Mouse (Mus musculus): ENCODE measurements around the gene C77080.

Gene C77080

DNA sequence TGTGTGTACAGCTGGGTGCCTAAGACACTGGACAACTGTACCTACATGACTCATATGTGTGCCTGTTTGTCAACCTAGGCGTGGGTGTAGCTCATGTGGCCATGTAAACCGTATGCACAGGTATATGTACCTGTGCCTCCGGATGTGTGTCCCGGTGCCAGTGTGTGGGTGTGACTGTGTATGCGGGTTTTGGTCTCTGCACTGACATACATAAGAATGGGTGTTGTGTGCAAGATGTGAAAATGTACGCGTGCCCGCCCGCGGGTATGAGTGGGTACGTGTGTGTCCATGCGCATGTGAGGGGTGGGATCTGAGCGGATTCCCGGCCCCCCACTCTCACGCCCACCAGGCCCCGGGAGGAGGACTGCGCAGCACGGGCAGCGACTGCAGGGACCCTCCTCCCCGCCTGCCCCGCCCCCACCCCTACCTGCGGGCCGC lies 22.6 kb downstream of the C77080 start:
- no peak for DNase-seq (ENCODE audit: low spot score in 2 of 2)

DNA sequence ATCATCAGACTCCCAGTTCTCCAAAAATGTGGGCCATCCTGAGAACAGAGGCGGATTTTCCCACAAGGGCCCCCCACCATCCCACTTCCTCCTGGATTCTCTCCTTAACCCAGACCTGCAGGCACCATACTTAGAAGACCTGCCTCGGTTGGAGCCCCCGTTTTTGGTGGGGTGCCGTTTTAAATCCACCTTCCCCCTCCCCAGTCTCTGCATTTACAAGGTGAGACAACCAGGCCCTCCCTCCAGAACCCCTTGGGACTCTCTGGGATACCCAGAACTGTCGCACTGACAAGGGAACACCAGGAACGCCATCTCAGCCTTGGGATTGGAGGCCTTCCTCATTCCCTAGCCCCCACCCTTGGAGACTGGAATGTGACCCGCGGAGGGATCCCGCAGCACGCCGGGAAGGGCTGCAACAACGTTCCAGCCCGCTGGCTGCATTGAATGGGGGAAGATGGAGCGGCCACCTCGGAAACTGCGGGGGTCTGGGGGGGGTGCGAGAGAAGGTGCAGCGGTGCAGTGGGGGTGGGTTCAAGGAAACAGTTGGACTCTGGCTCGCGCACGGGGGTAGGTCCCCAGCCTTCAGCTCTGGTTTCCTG lies 23.3 kb downstream of the C77080 start:
- DNase-seq (ENCODE audit: low spot score in 2 of 2), result no peak

DNA sequence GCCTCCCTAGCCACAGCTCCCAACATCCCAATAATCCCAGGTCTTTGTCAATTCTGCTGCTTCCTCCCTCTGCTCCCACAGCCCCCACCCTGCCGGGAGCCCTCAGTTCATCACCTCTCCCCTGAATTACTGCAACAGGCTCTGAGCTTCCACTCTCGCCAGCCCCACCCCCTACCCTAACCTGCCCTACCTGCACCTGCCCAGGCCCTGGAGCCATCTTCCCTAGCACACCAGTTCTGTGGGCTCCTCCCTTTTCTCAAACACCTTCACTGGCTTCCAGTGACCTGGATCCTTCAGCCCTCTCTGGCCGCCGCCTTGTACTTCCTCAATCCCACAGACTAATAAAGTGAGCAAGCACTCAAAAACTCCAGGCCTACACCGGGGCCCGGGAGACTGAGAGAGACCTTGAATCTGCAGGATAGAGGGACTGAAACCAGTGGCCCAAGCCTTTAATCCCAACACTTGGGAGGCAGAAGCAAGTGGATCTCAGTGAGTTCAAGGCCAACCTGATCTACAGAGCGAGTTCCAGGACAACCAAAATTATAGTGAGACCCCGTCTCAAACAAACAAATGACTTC lies 24.9 kb downstream of the C77080 start:
- no peak for DNase-seq (ENCODE audit: low spot score in 2 of 2)

DNA sequence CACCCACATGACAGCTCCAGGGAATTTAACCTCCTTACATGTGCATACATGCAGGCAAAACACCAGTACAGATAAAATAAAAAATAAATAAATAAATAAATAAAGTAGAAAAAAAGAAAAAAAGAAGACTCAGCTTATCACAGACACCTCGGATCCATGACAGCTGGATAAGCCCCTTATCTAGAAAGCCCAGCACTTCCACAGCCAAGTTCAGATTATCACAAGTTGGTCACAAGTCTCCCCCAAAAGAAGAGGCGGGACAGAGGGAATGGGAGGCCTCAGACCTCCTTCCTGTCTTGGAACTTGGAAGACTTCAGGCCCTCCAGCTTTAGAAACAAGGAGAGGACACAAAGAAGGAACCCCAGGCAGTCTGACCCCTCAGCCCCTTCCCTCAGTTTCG lies 26.1 kb downstream of the C77080 start:
- no peak for DNase-seq (ENCODE audit: low spot score in 2 of 2)

DNA sequence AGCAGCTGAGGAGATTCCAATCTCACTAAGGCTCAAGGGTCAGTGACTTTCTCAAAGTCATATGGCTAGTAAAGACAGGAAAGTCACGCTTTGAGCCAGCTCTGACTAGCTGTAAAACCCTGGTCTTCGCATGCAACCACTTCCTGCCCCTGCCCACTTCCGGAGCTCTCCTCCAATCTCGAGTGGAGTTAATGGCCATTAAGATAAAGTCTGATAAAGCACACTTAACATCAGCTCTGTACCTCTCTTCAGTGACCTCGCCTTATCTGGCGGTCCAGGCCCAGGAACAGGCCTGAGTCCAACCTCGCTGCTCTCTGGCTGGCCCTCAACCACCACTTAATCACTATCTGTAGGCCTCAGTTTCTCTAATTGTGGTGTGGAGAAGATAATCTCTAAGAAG lies 26.7 kb downstream of the C77080 start:
- no peak for DNase-seq (ENCODE audit: low spot score in 2 of 2)

DNA sequence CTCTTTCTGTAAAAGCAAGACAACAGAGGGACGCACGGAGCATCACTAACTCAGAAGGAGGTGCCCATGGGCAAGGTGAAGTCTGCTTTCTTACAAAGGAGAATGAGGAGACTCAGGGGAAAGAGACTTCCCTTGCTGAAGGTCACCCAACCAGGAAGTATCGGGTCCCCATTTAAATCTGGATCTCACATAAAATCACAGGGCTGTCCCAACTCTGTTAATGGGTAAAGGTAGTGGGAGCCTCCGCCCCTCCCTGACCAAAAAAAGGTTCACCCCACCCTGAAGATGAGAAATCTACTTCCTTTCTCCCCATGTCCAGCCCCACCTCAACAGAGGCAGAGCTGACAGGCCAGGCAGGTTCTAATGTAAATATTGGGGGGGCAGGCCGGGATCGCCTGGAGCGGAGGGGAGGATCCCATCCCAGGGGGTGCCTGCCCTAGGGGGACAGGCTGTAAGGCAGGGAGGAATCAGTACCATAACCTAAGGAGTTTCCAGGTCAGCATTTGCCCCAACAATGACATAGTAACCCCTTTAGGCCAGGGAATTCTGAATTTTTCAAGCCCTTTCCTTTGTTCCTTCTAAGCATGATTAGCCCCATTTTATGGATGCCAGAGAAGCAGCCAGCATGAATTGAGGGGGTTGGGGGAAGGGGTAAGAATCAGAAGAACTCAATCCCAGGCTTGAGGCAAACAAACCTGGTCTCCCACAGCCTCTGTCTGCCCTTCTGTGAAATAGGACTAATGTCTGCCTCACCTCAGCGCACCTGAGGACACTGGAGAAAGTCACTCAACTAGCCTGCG lies 28.4 kb downstream of the C77080 start:
- DNase-seq (ENCODE audit: low spot score in 2 of 2), result no peak

DNA sequence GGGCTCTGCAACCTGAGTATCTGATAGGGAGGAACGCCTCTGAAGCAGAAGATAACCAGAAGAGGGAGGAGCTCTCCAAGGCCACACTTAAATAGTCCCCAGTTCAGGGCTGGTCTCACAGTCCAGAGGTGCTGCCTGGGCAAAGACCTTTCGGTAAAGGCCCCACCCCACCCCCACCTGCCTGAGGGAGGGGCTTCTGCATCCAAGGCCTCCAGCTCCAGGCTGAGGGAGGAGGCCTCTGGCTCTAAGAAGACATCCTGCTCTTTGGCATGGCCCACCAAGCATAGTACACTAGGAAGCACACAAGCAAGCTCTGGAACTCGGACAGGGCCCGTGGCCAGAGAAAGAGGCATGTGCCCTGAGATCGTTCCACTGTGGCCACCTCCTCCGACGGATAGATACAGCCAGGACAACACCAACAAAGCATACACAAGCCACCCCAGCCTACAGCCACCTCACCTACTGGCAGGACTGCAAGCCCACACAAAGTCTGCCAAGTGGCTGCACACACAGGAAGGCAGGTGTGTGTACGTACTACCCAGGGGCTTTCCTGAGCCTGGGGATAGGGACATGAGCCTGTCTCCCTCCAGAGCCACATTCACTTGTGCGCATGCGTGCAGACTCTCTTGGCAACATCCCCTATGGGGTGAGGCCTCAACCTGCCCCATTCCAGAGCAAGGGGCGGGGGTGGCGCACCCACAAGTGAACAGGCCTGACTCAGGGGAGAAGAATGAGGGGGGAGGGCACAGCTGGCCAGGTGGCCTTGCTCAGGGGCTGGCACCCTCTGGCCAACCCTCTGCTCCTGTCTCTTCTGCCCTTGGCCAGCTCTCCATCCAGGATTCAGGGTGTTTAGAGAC lies 29.4 kb downstream of the C77080 start:
- DNase-seq (ENCODE audit: low spot score in 2 of 2), result no peak

DNA sequence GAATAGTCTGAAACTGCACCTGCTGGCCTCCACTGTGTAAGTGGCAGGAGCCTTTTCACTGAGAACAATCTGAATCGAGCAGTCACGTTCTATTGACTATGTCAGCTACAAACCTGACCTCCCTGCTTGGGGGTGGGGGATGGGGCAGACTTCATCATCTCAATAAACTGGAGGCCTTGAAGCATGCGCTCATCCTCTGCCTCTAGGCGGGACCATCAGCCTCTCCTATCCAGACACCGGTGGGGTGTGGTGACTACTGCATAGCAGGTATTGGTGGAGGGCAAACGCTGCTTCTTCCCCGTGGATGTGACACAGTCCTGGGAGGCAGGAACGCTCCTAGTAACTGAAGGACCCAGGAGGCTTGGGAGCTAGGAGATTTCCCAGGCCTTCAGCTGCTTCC lies 30.3 kb downstream of the C77080 start:
- no peak for DNase-seq (ENCODE audit: low spot score in 2 of 2)

DNA sequence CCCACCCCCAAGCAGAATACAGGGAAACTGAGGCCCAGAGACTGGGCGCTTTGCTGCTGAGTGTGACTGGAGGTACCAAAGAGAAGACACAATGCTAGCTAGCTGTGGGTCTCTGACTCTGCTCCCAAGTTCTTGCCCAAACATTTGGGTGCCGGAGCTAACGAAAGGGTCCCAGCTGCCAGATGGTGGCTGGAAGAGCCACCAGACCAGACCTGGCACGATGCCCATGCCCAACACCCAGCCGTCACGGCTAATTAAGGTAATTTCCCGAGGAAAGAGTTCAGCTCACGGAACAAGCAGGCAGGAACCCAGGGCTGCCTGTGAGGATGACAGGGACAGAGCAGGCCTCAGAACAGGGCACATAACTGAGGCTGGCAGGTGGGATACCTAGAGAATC lies 33.2 kb downstream of the C77080 start:
- DNase-seq (ENCODE audit: low spot score in 2 of 2), result no peak

DNA sequence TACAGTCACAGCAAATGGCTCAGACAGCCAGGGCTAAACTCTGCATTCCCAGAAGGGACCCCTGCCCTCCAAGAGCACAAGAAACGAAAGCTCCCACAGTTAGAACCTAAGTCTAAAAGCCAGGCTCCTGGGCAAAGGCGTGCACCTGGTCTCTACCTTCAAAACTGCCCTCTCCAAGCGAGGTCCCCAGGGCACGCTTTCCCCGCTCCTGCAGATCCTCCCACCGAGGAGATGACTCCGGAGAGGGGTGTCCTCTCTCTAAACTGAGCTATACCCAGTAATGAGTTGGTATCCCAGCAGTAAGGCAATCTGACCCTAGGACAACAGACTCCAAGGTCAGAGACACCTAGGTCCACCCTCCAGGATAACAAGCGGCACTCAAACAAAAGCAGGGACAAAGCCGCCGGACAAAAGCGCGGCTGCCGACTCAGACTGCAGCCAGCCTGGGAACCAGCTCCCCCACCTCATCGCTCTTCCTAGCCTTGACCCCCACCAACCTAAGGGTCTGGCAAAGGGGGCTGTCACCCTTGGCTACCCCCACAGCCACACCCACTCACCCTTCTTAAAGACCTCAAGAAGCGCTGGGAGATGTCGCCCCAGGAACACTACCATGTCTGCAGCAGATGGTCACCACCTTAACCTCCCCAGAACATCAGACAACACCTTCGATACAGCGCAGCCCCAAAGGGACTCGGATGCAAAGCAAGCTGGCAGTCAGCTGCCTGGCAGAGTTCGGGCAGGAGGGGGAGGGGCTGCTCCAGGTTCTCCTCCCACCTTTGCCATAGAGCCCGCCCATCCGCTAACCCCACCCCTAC lies 33.8 kb downstream of the C77080 start:
- no peak for DNase-seq (ENCODE audit: low spot score in 2 of 2)

DNA sequence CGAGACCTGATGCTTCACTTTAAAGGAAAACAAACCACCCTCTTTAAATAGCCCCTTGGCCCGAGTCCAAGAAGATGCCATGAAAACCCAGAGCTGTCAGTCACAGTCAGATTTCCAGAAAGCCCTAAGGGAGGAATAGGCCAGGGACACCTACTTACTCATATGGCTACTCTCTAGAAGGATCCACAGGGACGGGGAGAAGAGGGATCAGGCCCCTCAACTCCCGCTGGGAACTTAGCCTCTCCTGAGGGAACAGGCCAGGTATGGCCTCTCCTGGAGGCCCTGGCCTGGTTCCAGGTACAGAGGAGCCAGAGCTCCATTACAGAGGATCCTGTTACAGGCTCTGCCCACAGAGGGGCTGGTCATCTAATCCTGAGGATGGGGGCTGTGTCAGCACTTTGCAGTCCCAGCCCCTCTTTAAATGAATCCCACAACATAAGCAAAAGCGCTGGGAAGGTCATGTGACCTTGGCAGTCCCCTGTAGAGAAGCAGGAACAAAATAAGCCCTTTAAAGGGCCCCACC lies 34.7 kb downstream of the C77080 start:
- DNase-seq (ENCODE audit: low spot score in 2 of 2), result no peak

DNA sequence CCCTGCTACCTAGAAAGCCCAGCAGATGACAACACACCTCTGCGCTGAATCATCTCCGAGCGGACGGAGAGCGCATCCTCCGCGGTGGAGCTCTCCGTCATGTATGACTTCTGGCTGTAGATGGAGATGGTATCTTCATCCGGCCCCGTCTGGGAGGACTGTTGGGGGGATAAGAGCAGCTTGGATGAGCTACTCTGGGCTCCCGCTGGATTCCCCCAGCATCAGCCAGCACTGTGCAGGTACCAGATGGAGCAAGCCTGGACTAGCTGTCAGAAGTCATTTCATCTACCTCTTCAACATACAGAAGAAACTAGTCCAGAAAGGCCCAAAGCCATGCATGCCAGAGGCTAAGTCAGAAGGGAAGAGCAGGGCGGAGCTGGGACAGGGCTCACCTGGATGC lies 35.9 kb downstream of the C77080 start:
- no peak for DNase-seq (ENCODE audit: low spot score in 2 of 2)

DNA sequence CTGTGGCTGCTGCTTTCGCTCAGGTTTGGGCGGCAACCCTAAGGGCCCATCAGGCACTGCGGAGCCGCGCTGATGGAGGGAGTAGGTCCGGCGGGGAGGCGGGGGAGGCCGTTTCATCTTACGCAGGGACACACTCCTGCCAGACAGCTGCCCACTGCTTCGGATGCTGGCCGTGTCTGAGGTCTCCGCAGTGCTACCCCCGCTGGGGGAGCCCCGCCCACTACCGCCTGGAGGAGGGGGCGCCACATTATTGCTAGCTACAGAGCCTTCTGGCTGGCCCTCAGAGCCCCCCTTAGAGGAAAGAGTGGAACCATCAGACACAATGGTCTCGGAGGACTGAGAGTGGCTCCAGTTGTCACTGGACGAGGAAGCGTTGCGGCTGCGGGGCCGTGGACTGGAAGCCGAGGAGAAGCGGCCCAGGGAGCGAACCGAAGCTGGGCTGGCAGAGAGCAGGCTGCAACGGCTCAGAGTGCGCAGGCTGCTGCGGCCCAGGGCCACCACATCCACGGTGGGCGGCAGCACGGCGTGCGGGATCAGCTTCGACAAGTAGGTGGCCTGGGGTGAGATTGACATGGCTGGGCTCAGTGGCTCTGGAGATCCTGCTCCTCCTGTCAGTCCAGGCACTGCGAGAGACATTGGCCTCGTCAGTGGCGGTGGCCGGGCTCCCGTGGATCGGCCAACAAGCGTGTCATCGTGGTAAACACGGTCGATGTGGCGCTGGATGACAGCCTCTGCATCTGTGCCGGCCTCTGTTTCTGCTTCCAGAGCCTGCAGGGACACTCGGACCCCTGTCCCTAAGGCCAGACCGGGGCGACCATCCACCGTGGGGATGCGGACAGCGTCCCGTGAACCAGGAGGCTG lies 37.6 kb downstream of the C77080 start:
- no peak for DNase-seq (ENCODE audit: low spot score in 2 of 2)

DNA sequence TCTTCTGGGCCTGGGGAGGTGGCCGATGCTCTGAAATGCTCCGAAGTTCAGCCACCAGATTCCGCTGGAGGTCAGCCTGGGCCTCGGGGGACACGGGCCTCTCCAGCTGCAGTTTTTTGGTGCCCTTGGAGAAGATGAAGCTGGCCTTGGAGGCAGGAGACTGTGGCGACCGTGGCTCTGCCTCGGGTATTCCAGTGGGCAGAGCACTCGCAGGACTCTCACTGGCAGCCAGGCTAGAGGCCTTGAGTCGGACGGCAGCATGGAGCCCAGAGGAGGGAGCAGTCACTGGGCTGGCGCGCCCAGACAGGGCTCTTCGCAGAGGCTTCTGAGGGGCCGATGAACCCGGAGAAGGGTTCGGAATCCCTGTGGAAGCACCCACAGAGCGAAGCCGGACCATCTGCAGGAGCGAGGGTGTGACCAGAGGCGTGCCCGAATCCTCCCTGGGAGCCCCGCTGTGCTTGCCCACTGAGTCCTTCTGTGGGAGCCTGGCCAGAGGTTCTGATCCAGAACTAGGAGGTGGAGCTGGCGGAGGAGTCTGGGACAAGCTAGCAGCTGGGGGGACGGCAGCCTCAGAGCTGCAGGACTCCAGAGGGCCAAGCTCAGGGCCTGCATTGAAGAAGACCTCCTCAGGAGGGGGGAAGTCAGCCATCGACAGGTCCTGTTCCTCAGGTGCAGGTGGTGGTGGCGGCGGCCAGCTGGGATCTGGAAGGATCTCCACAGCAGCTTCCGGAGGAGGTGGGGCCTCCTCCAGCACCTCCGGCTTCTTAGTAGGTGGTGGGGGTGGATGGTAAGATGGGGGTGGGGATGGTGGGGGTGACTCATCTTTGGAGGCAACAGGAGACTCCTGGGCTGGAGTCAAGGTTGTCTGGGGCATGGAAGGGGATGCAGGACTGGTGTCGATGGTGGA lies 38.9 kb downstream of the C77080 start:
- DNase-seq (ENCODE audit: low spot score in 2 of 2), result peak; percentile 53 to 55

DNA sequence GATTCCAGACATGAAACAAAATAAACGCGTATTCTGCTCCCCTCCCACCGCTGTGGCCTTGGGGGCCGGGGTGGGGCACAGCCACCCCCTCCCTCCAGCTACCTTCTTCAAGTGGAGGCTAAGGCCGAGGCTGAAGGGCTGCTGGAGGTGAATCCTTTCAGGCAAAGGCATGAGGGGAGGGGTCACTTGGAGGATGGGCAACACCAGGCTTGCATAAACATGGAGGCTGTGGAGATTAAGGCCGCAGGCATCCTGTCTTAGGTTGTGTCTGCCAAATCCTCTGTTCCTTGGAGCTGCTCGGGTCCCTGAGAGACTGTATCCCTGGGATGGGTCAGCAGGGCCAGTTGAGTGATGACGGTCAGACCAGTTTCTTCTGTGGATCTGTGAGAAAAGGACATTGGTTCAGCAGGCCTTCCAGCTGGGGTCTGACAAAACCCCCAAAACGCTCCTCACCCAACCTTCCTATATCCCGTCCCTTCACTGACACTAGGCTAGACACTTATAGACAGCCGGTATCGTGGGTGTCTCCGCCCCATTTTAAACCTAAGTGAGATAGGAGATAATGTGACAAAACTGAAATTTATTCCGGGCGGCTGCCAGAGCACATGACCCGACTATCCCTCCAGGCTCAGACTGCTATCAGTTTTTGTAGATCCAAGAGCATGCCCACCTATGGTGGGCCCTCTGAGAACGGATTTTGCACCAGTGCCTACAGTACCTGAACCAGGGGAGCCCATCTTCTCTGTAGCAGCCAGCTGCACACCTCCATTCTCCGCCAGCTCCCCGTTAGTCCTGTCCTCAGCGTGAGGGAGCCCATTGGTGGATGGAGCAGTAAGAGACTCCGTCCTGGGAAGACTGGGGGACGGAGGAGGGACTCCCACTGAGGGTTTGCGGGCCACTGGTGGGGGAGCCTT lies 39.9 kb downstream of the C77080 start:
- no peak for DNase-seq (ENCODE audit: low spot score in 2 of 2)

DNA sequence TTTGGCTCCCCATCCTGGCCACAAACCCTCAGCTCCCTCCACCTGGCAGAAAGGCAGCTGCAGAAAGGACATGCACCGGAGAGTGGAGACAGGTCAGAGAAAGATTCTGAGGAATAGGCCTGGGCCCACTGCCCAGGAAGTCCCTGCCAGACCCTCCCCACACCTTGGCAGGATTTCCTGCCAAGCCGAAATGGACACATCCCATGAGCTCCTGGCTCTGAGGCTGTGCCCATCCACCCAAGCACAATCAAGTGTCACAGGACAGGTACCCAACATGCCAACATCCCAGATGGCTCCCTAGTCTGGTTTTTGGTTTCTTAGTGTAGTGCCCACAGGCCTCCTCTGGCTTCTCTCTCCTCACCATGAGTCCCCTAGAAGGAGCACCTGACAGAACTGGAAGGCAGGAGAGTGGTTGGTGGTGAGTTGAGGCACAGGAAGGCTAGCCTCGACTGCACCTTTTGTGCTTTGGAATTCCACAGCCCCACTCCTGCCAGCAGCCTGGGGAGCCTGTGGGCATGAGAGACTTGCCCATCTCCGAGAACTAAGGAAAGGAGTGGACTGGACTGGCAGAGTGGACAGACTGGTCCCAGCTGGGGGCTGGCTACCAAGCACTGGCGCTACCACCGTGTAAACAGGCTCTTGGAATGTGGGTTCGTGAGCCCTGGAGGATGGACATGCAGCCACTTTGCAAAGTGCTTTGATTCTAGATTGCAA lies 40.7 kb downstream of the C77080 start:
- no peak for DNase-seq (ENCODE audit: low spot score in 2 of 2)

DNA sequence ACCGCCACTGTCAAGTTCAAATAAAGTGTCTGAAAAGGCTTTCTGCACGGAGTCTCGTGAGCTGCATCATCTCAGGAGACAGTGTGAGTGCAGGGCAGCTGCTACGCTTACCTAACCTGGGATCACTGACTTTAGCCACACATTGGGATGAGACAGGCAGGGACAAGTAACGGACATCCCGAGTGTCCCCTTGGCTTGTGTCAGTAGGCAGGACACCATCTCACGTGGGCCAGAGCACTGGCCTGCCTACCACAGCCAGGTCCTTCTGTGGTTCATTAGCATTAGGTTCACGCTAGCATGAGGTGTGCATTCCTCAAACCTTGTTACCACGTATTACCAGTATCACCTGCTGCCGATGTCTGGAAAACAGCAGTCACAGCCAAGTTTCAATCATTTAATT lies 42.0 kb downstream of the C77080 start:
- no peak for DNase-seq (ENCODE audit: low spot score in 2 of 2)
